In the genomic region with DNA sequence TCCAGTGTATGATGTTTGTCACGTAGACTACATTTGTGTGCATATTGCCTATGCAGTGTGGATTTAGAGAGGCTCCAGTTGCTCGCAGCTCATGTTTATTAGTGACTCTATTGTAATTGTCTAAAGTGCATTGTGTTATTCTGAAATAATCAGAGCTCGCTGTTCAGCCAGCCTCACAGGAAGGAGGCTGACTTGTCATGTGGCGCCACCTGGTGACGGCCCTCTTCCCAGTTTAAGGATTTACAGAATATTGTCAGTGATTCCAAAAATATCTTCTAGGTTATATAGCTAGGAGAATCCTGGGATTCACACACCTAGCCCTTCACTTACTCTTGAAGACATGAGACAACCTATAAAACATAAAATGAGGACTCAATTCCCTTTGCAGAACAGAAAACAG, we compare ENCODE assay signal across 8 mouse cellular contexts. TPM values are rescaled to one million over a fixed set of nuclear protein-coding genes. Genes with fewer than 3 reads are reported as not detected.
DNase-seq lines count a peak whose midpoint lies in the region; ATAC-seq and TF ChIP-seq lines count a peak whose summit lies in the region.

No protein-coding gene starts in this region.

- TF ChIP-seq CTCF in hindbrain, postnatal 0 days (IDR thresholded peaks at IDR 0.05; ENCODE audit: low read depth): peak; percentile 83

- no peaks in the 10 kb centered on the region for H3K4me1 ChIP-seq in kidney, embryonic 15.5 days
- H3K4me1 ChIP-seq in forebrain, embryonic 15.5 days: no peaks in the 10 kb centered on the region
- H3K4me1 ChIP-seq in hindbrain, postnatal 0 days (ENCODE audit: insufficient read depth, low read length): no peaks in the 10 kb centered on the region
- H3K4me1 ChIP-seq in midbrain, embryonic 16.5 days (ENCODE audit: control insufficient read depth, insufficient read depth, low read length): no peaks in the 10 kb centered on the region

- H3K4me2 ChIP-seq in kidney, embryonic 15.5 days: no peak overlapping the region
- no peak overlapping the region for H3K4me2 ChIP-seq in forebrain, embryonic 15.5 days (replicated peaks)
- H3K4me2 ChIP-seq in hindbrain, postnatal 0 days (ENCODE audit: low read depth, low read length): no peak overlapping the region
- H3K4me2 ChIP-seq in midbrain, embryonic 16.5 days (ENCODE audit: low read length): no peak overlapping the region

- intact Hi-C loops in left cerebral cortex, postnatal 14 days (cut with DNase I): loop anchor here (2.0 kb wide), 1 partner anchor 160 kb away; no protein-coding TSS in a partner anchor

- no peak overlapping the region for H3K9ac ChIP-seq in kidney, embryonic 15.5 days
- no peak overlapping the region for H3K9ac ChIP-seq in forebrain, embryonic 15.5 days (replicated peaks)
- no peak overlapping the region for H3K9ac ChIP-seq in hindbrain, postnatal 0 days (replicated peaks; ENCODE audit: low read length)
- H3K9ac ChIP-seq in midbrain, embryonic 16.5 days (ENCODE audit: low read depth, low read length): no peak overlapping the region

- H3K4me3 ChIP-seq in kidney, embryonic 15.5 days (replicated peaks): no peak overlapping the region
- H3K4me3 ChIP-seq in forebrain, embryonic 15.5 days: no peak overlapping the region
- H3K4me3 ChIP-seq in hindbrain, postnatal 0 days (ENCODE audit: low read length): no peak overlapping the region
- no peak overlapping the region for H3K4me3 ChIP-seq in midbrain, embryonic 16.5 days (ENCODE audit: low read depth, low read length)

- no peaks in the 10 kb centered on the region for H3K27me3 ChIP-seq in kidney, embryonic 15.5 days
- H3K27me3 ChIP-seq in forebrain, embryonic 15.5 days: no peaks in the 10 kb centered on the region
- H3K27me3 ChIP-seq in hindbrain, postnatal 0 days (ENCODE audit: insufficient read depth, low read length): no peaks in the 10 kb centered on the region
- H3K27me3 ChIP-seq in midbrain, embryonic 16.5 days (ENCODE audit: control insufficient read depth, insufficient read depth, low read depth, low read length): no peaks in the 10 kb centered on the region

- 52% methylated on average over 5 of the region's 5 CpGs for WGBS in kidney, embryonic 15.5 days
- 30% methylated on average over 5 of the region's 5 CpGs for WGBS in forebrain, embryonic 15.5 days
- 27% methylated on average over 5 of the region's 5 CpGs for WGBS in hindbrain, postnatal 0 days
- 32% methylated on average over 5 of the region's 5 CpGs for WGBS in midbrain, embryonic 16.5 days

- no peak overlapping the region for H3K27ac ChIP-seq in kidney, embryonic 15.5 days
- H3K27ac ChIP-seq in forebrain, embryonic 15.5 days (replicated peaks): no peak overlapping the region
- no peak overlapping the region for H3K27ac ChIP-seq in hindbrain, postnatal 0 days
- H3K27ac ChIP-seq in midbrain, embryonic 16.5 days (ENCODE audit: low read length): no peak overlapping the region

- DNase-seq in kidney, adult 18-20 months: peak; percentile 77
- peak; percentile 86 for DNase-seq in hindbrain, postnatal 0 days (ENCODE audit: low spot score)
- peak; percentile 82 to 86 for DNase-seq in left cerebral cortex, postnatal 14 days (ENCODE audit: low spot score in 2 of 2)
- DNase-seq in spleen, postnatal 36 days (ENCODE audit: low spot score in 2 of 2): peak; percentile 44 to 58

- peaks cover 72% of the 10 kb centered on the region for H3K36me3 ChIP-seq in kidney, embryonic 15.5 days
- peaks cover 49% of the 10 kb centered on the region for H3K36me3 ChIP-seq in forebrain, embryonic 15.5 days
- peaks cover 36% of the 10 kb centered on the region for H3K36me3 ChIP-seq in hindbrain, postnatal 0 days (ENCODE audit: insufficient read depth, low read length)
- H3K36me3 ChIP-seq in midbrain, embryonic 16.5 days (ENCODE audit: control insufficient read depth, insufficient read depth, low read length): peaks cover 17% of the 10 kb centered on the region

- H3K9me3 ChIP-seq in kidney, embryonic 15.5 days (replicated peaks): no peaks in the 10 kb centered on the region
- no peaks in the 10 kb centered on the region for H3K9me3 ChIP-seq in forebrain, embryonic 15.5 days
- H3K9me3 ChIP-seq in hindbrain, postnatal 0 days (ENCODE audit: low read length): no peaks in the 10 kb centered on the region
- H3K9me3 ChIP-seq in midbrain, embryonic 16.5 days (replicated peaks; ENCODE audit: control insufficient read depth, low read length, poor library complexity, severe bottlenecking): no peaks in the 10 kb centered on the region

- no peak for ATAC-seq in kidney, embryonic 15.5 days (replicated peaks; ENCODE audit: low FRiP score)
- ATAC-seq in cerebellum, adult (ENCODE audit: insufficient number of reproducible peaks, low FRiP score, low TSS enrichment): peak; percentile 52; the same call in 1 of the 2 replicates
- ATAC-seq in forebrain, embryonic 15.5 days (replicated peaks): 0 out of 2 replicates have a peak, but pooled peaks have one; percentile 13
- no peak for ATAC-seq in hindbrain, postnatal 0 days
- ATAC-seq in midbrain, embryonic 16.5 days: 0 out of 2 replicates have a peak, but pooled peaks have one; percentile 56

RNA-seq across cellular contexts. Expression of gene Wdr78, which starts 32.0 kb away (rescaled TPM):
- polyA plus RNA-seq in kidney, embryonic 15.5 days (2015; fragmentation: Nextera tagmentation; extraction: Ambion mirVana): 3.5 and 4.0 TPM in 2 replicates
- polyA plus RNA-seq in forebrain, embryonic 15.5 days (2015; fragmentation: Nextera tagmentation; extraction: Ambion mirVana): 4.0 and 5.8 TPM in 2 replicates
- total RNA-seq in hindbrain, postnatal 0 days (2014; rRNA removed): 4.2 TPM in 2 replicates
- polyA plus RNA-seq in hindbrain, postnatal 0 days (2015; fragmentation: Nextera tagmentation; extraction: Ambion mirVana): 2.8 and 3.0 TPM in 2 replicates
- total RNA-seq in left cerebral cortex, postnatal 14 days (2021): 10 to 100 TPM; 10.5 to 11.0 TPM
- polyA plus RNA-seq in midbrain, embryonic 16.5 days (2015; fragmentation: Nextera tagmentation; extraction: Ambion mirVana): 5.7 and 6.2 TPM in 2 replicates

RNA-seq across cellular contexts. Expression of gene Mier1, which starts 32.1 kb away (rescaled TPM):
- polyA plus RNA-seq in kidney, embryonic 15.5 days (2015; fragmentation: Nextera tagmentation; extraction: Ambion mirVana): 45.1 and 45.8 TPM in 2 replicates
- polyA plus RNA-seq in forebrain, embryonic 15.5 days (2015; fragmentation: Nextera tagmentation; extraction: Ambion mirVana): 36.4 and 38.0 TPM in 2 replicates
- total RNA-seq in hindbrain, postnatal 0 days (2014; rRNA removed): 26.1 and 27.8 TPM in 2 replicates
- polyA plus RNA-seq in hindbrain, postnatal 0 days (2015; fragmentation: Nextera tagmentation; extraction: Ambion mirVana): 37.4 and 39.2 TPM in 2 replicates
- total RNA-seq in left cerebral cortex, postnatal 14 days (2021): 10 to 100 TPM; 43.1 to 46.0 TPM
- polyA plus RNA-seq in midbrain, embryonic 16.5 days (2015; fragmentation: Nextera tagmentation; extraction: Ambion mirVana): 26.7 and 34.4 TPM in 2 replicates

Comparison
In these comparisons a context has a peak if more than half of its experiments do, and no peak if none do; other contexts are left out.
1. ATAC-seq: peak in cerebellum, adult (single experiment), forebrain, embryonic 15.5 days (single experiment) and midbrain, embryonic 16.5 days (single experiment); none in kidney, embryonic 15.5 days (single experiment) and hindbrain, postnatal 0 days (single experiment).
2. Peak in every context shown above with its lines, with median percentiles within 50 percentile points of each other: DNase-seq.